Mouse (Mus musculus): ENCODE data around the gene Abhd6.

The Abhd6 gene

DNA sequence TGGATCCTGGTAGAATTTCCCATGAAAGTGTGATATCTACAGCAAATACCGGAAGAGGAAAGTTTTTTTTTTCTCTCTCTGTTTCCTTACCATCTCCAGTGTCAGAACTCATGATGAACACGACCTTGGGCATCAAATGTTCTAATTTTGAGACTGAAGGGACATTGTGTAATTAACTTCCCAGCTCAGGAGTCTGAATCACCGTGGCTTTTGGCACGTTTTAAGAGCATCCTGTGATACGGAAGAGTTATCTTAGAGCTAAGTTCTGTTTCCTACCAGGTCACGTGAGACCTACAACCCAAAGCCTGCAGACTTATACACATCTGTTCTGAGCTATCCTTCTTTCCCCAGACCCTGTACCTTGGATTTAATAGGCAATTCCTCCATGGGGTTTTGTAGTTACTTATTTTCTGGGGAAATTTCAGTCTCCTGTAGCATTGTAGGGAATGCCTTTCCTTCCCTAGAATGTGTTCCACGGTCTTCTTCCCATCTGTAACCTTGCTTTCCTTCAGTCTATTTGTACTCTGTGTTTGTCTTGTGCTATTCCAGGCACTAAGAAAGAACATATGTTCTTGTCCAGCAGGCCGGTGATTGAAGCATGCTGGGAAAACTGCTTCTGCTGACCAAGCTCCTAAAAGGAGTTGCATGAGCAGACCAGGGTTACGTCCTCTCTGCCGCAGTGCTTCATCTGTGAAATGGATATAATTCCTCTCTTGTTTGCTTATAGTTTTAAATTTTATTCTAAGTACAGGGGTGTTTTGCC, 24.2 kb downstream of the Abhd6 start:
- in situ Hi-C loops (cut with MboI; ENCODE audit: unreplicated experiment in 2 of 2) = no loop called here

DNA sequence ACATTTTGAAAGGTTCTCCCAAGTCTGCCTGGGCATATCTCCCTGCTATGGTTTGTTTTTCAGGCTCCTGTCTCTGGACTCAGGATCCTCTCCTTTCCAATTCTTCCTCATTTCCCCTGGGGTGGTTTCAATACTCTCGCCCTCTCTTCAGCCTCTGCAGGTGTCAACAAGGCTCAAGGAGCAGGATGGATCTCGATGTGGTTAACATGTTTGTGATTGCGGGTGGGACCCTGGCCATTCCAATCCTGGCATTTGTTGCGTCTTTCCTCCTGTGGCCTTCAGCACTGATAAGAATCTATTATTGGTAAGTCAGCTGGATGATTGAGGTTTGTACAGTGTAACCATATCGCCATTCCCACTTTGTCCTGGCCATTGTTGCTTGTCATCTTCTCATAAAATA, 25.4 kb downstream of the Abhd6 start:
- in situ Hi-C loops (cut with MboI; ENCODE audit: unreplicated experiment in 2 of 2) = no loop called here

DNA sequence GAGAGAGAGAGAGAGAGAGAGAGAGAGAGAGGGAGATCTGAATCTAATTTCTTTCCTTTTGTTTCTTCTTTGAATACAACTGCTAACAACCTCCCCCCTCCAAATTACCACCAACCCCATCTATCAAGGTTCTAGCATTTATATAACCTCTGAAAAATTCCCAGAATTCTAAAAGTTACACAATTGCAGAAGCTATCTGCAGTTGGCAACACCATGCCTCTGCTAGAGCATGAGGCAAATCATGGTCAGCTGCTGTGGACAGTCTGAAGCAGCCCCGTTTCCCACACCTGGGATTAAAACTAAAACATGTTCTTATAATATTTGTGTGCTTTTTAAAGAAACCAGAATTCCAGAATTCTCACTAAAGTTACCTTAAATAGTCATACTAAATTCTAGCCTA, 27.1 kb downstream of the Abhd6 start:
- in situ Hi-C loops (cut with MboI; ENCODE audit: unreplicated experiment in 2 of 2) = no loop called here

- in situ Hi-C loops (cut with MboI; ENCODE audit: unreplicated experiment in 2 of 2) = no loop called here
Observed at GRCm38 (mm10) chr14:8030535-8030934, 27.8 kb downstream of the Abhd6 start.

DNA sequence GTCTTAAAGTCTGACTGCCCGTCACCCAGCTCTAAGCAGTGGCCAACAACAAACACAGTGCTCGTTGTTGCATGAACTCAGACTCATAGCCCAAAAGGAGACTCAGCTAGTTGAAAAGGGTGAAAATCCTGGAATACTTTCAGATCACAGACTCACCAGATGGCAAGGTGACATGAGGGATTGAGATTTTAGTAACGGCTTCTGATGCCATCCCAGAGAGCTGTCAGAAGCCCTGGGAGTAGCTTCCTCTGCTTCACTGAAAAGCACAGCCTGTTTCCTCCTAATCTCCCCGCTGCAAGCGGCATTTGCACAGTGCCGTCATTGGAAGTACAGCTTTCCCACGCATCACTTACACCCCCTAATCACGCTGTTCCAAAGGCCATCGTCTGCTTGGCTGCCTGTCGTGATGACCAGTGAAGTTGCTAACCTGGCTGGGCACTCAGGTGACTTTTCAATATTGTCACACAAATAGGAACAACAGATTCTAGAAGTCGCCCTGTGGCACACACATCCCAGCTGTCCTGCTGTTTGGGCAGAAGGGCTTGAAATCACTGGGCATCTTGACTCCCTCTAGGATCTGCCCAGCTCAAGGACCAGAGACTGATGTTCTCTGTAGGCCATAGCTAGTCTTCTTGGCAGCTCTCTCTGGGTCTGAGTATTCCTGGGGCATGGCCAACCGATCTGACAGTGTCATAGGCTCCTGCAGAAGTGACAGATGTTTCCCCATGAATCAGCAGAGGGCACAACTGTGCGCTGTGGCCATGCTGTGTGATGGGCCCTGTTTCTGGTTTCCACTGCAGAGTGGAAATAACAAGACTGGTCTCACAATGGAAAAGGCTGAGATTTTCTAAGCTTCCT, 29.6 kb downstream of the Abhd6 start:
- in situ Hi-C loops (cut with MboI; ENCODE audit: unreplicated experiment in 2 of 2) = no loop called here

- in situ Hi-C loops (cut with MboI; ENCODE audit: unreplicated experiment in 2 of 2) = no loop called here
Observed at GRCm38 (mm10) chr14:8034561-8034960, 31.9 kb downstream of the Abhd6 start.

- in situ Hi-C loops (cut with MboI; ENCODE audit: unreplicated experiment in 2 of 2) = no loop called here
Observed at GRCm38 (mm10) chr14:8035951-8036350, 33.2 kb downstream of the Abhd6 start.

DNA sequence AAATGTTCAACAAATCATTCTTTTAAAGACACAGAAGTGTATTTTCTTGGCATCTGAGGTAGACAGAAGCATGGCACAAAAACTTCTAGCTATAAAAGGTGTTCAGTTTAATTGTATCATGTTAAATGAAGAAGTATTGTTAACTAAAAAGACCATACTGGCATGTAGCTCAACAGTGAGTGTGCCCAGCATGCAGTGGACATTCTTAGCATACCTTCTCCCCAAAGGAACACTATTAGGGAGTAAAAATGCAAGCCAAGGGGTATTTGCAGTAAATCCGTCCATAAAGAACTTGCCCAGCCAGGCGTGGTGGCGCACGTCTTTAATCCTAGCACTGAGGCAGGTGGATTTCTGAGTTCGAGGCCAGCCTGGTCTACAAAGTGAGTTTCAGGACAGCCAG, 33.7 kb downstream of the Abhd6 start:
- in situ Hi-C loops (cut with MboI; ENCODE audit: unreplicated experiment in 2 of 2) = no loop called here

GRCm38 (mm10) chr14:8038150-8038549, 35.4 kb downstream of the Abhd6 start:
- in situ Hi-C loops (cut with MboI; ENCODE audit: unreplicated experiment in 2 of 2) = no loop called here

GRCm38 (mm10) chr14:8038791-8039448, 36.2 kb downstream of the Abhd6 start:
- in situ Hi-C loops (cut with MboI; ENCODE audit: unreplicated experiment in 2 of 2) = no loop called here

GRCm38 (mm10) chr14:8040179-8040578, 37.5 kb downstream of the Abhd6 start:
- in situ Hi-C loops (cut with MboI; ENCODE audit: unreplicated experiment in 2 of 2) = no loop called here

GRCm38 (mm10) chr14:8040911-8041678, 38.4 kb downstream of the Abhd6 start:
- in situ Hi-C loops (cut with MboI; ENCODE audit: unreplicated experiment in 2 of 2) = no loop called here

DNA sequence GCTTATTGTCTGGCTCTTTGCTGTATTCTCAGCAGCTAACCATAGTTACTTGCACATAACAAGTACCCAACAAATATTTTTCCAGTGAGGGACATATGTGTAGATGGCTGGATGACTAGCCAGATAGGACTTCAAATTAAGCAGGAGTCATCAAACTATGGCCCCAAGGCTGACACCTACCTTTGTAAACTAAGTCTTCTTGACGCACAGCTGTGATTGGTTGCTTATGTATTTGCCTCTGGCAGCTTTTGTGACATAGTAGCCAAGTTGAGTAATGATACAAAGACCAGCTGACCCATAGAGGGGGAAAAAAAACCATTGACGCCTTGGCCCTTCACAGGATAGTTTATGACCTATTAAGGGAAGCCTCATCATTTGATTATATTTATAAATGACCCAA, 39.4 kb downstream of the Abhd6 start:
- in situ Hi-C loops (cut with MboI; ENCODE audit: unreplicated experiment in 2 of 2) = no loop called here

DNA sequence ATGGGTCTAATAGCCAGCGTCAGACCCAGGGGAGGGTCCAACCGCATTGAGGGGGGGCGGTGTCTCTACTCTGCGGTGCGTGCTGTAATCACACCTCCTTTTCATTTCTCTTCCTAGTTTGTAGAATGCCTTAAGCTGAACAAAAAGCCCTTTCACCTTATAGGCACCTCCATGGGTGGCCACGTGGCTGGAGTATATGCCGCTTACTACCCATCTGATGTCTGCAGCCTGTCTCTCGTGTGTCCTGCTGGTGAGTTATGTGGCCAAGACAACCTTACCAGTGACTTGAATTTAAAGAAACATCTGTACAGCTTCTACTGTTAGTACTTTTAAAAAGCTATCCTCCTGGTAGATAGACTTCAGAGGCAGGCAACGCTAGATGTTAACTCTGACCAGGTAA, 39.9 kb downstream of the Abhd6 start:
- in situ Hi-C loops (cut with MboI; ENCODE audit: unreplicated experiment in 2 of 2) = no loop called here

DNA sequence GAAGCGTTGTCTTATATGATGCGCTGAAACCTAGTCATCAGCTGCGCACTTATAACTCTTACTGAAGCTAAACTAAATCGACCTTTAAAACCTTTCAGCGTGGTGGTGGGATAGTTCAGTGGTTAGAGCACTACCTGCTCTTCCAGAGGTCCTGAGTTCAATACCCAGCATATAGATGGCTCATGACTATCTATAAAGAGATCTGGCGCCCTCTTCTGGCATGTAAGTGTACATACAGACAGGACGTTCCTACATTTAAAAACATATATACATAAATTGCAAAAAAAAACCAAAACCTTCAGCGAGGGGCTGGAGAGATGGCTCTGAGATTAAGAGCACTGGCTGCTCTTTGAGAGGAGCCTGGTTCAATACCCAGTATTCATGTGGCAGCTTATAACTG, 41.6 kb downstream of the Abhd6 start:
- in situ Hi-C loops (cut with MboI; ENCODE audit: unreplicated experiment in 2 of 2) = no loop called here

DNA sequence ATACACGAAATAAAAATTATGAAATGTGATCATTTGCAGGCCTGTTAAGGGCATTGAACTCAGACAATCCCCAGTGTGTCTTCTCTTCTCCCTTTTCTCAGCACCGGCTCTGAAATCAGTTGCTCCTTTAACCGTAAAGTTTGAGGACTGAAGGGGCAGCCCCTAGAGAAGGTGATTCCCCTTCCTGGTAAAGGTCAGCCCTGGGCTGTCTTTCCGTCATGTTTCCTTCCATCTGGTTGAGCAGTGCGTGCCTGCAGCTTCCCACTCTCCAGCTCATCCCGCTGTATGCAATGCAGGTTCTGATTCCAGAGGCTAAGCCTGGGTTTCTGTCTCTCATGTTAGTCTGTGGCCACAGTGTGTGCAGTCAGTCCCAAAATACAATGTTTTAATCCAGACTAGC, 42.1 kb downstream of the Abhd6 start:
- in situ Hi-C loops (cut with MboI; ENCODE audit: unreplicated experiment in 2 of 2) = no loop called here

- in situ Hi-C loops (cut with MboI; ENCODE audit: unreplicated experiment in 2 of 2) = no loop called here
Observed at GRCm38 (mm10) chr14:8045187-8045846, 42.6 kb downstream of the Abhd6 start.

DNA sequence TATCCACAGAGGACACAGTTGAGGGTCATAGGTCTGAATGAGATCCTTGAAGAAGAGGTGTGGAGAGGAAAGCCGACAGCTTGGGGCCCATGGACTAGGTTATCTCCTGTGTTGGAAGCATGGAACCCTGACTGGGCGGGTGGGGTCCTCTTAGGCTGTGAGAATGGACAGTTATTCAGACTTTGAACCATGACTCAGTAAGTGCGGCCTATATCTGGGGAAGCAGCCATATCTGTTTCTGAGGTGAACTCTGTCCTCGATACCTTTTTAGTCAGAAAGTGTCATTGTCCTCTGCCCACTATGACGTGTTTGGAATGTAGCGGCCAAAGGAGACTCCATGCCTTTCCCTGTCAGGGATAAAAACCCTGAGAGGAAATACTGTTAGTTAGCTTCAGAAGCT, 44.1 kb downstream of the Abhd6 start:
- in situ Hi-C loops (cut with MboI; ENCODE audit: unreplicated experiment in 2 of 2) = no loop called here

DNA sequence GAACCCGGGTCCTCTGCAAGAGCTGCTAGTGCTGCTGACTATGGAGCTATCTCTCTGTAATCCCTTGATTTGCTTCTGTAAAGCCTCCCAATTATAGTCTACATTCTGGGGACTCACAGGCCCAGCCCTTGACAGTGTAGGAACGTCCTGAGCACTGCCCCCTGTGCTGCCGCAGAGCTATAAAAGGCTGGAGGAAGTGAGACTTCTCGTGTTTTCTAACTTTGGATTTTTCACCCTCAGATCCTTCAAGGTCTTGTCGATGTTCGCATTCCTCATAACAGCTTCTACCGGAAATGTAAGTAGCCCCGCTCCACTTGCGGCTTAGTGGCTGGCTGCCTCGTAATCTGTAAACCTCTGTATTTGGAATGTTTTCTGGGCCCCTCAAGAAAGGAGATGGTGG, 46.6 kb downstream of the Abhd6 start:
- in situ Hi-C loops (cut with MboI; ENCODE audit: unreplicated experiment in 2 of 2) = no loop called here

DNA sequence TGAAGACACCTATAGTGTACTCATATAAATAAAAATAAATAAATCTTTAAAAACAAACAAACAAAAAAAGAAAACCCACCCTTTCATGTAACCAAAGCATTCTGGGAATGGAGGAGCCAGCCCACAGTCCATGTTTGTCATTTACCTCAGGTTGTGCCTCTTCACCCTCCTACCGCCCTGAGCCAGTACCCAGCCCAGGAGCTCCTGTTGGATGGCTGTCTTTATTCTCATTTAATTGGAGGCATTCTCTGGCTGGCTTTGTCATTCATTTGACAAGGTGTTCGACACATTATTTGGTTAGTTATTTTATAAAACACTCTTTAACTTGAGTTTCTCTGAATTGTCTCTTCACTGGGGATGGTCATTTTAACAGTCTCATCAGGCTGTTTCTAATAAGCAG, 49.2 kb downstream of the Abhd6 start:
- in situ Hi-C loops (cut with MboI; ENCODE audit: unreplicated experiment in 2 of 2) = no loop called here
